Mouse (Mus musculus) thymus, postnatal 0 days (tissue): ENCODE results near the gene Mixl1. TPM values are rescaled to one million over a fixed set of nuclear protein-coding genes. Genes with fewer than 3 reads are reported as not detected.

ENCODE experiments used
- DNase-seq: peaks from one replicate; pipeline ENCODE4 v3.0.0-alpha.2; 2015; ENCODE audit warnings: low spot score
- polyA plus RNA-seq: library from polyadenylated mRNA; unstranded; fragments of >200 nt; fragmentation: Nextera tagmentation; extraction: Ambion mirVana; gene quantifications from 2 replicates; pipeline ENCODE4 v1.2.1, GENCODE M21; 2015

Gene Mixl1
- polyA plus RNA-seq = 0.54 and 0.55 TPM in 2 replicates

DNA sequence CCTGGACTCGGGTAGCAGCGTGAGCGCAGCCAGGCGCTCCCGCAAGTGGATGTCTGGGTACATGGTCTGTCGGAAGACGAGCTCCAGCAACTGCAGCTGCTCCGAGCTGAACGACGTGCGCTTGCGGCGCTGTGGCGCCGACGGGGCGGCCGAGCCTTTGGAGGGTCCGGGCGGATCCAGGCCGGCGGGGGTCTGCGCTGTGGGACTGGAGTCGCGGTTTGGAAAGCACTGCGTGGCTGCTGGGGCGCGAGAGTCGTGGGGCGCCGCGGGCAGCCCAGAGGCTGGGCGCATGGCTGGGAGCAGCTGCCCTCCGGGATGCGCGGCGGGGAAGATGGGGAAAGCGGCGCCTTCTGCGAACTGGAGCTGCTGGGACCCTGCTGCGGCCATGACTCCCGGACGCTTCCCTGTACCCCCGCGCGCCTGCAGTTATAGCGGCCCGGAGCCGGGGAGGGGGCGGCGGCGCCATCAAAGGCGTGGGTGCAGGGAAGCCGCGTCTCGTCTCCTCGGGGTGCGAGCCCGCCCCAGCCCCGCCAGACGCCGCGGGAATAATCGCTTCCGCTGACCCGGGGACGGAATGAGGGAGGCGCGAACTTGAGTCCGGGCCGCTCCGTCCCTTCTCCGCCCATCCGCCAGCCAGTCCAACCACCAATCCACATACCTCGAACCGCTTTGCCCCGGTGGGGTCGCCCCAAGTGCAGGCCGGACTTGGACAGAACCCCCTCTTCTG, at the start of gene Mixl1:
TSS of gene Mixl1 (minus strand) at position 409 of the 727 bp plus-strand sequence.
- peak; percentile 52 for DNase-seq

DNA sequence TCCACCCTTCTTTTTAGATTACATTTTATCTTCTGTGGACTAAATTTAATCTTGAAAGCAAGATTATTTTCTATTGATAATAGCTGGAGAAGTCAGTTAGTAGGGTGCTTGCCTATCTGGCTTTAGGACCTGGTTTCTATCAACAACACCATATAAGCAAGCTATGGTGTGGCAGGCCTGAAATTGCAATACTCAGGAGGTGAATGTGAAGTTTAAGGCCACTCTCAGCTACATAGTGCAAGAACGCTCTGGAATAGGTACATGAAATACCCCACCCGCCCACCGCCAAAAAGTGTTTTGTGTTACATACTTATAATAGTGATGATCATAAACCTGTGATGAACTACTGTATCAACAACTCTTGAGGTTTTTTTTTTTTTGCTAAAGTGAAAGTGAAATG, 32.4 kb upstream of the Mixl1 start:
- DNase-seq = no peak

DNA sequence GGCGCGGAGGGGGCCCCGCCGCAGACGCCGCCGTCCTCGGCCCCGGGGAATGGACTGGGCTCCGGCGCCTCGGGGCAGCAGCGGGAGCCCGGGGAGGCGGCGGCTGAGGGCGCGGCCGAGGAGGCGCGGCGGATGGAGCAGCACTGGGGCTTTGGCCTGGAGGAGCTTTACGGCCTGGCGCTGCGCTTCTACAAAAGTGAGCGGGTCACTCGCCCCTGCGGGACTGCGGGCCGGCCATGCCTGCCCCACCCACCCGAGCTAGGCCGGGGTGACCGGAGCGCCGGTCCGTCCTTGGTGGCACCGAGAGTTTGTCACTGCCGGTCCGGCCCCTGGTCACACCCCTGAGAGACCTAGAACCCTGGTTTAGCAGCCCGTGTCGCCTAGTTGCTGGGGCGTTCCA, 29.3 kb upstream of the Mixl1 start:
- no peak for DNase-seq

DNA sequence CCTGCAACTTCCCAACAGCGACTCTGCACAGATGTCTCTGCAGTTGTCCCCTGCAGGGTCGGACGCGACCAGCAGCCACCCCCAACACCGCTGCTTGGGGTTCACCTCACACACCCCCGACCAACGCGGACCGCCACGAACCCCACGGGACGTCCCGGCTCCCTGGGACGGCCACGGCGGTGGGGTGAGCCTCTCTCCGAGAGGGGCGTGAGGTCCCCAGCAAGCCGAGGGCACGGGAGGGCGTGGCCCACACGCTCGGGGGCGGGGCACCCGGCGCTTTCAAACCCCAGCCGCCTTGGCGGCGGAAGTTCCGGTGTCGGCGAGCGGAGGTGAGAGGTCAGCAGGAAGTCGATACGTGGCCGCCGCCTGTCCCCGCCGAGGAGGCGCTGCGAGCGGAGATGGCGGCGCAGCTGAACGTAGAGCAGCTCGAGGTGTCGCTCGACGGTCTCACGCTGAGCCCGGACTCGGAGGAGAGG, 28.9 kb upstream of the Mixl1 start, which contains the start of gene Acbd3:
TSS of gene Acbd3 (plus strand) at position 340 of the 476 bp plus-strand sequence.
- DNase-seq = peak; percentile 95

DNA sequence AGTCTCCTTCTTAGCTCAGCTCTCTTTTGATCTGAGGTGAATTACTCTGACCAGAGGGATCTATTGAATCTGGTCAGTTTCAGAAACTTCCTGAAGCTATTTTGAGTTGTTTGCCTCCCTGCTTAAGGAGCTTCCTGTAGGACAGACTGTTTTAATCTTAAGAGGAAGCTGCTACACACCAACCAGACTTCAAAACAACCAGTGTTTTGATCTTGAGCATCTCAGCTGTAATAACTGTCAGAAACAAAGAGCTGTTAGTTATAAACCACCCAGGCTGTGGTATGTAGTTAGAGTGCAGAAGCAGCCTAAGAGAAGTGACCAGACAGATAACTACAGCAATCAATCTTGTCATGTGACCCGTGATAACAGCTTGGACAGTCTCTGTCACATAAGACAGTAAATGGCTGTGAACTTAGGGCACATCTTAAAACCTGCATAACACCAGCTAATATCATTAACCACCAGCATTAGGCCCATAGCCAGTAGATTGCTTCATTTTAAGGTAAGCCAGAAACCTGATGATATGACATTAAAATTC, 26.9 kb upstream of the Mixl1 start:
- DNase-seq = peak; percentile 68

DNA sequence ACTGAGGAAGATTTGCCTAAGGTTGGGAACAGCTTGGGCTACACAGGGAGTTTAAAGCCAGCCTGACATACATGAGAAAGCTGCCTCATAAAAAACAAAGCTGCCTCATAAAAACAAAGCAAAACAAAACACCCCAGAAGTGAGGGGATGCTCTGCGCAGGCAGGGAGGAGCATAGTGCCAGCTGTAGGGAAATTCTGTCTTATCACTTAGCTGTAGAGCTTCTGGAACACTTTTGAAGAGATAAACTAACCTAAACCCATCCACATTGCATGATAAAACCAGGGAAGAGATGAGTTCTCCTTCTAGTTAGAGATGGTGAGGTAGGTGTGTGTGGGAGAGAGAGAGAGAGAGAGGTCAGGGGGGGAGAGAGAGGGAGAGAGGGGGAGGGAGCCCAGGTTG, 25.8 kb upstream of the Mixl1 start:
- DNase-seq = peak; percentile 30

DNA sequence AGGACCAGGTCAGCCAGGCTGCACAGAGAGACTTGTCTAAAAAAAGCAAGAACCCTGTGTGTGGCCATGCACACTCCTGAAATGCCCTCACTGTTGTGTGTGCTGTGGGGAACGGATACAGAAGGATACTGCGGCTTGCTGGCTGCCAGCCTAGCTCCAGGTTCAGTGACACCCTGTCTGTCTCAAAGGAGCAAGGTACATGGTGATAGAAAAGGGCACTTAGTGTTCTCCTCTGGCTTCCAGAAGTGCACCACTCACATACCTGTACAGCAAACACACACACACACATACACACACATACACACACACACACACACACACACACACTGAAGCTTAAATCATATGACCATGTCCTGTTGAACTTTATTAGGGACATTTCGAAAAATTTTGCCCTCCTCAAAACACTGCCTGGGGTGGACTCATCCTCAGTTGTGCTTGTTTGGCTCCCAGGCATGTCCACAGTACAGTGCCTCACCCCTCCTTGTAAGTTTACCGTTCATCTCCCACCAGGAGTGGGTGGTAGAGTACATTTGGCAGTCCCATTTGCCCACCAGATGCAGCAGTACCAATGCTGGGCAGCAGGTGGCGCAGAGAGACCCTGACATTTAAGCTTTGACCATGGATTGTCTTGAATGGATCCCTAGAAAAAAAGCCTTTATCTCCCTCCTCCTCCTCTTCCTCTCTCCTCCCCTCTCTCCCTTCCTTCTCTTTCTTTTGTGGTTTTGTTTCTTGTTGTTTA, 23.3 kb upstream of the Mixl1 start:
- DNase-seq = peak; percentile 87

DNA sequence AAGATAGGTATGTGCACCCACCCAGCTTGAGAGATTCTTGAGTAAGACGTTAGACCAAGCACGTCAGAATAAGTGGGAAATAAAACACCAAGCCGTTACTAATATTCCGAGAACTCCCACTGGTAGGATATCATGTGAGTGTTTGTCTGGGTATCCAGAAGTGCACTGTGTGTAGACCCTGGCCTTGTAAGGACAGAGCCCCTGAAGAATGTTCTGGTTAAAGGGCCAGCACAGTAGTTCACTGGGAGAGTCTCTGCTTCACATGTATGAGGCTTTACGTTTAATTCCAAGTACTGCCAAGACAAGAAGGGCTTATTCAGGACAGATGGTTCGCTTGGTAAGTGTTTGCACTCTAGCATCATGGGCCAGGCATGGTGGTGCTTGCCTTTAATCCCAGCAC, 22.6 kb upstream of the Mixl1 start:
- no peak for DNase-seq

DNA sequence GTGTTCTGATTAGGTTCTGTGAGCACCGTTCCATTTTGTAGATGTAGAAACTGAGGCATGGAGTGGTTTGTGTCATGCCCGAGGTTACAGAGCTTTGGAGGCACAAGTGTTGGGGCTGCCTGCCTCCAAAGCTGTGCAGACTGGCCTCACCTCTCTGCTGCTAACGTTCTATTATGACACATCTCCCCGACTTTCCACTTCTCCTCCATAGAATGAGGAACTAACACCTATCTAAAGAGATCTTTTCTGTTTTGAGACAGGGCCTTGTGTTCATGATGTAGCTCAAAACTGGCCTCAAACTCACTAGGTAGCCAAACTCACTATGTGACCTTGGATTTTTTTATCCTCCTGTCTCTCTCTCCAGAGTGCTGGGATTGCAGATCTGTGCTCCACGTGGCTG, 21.9 kb upstream of the Mixl1 start:
- DNase-seq = no peak

DNA sequence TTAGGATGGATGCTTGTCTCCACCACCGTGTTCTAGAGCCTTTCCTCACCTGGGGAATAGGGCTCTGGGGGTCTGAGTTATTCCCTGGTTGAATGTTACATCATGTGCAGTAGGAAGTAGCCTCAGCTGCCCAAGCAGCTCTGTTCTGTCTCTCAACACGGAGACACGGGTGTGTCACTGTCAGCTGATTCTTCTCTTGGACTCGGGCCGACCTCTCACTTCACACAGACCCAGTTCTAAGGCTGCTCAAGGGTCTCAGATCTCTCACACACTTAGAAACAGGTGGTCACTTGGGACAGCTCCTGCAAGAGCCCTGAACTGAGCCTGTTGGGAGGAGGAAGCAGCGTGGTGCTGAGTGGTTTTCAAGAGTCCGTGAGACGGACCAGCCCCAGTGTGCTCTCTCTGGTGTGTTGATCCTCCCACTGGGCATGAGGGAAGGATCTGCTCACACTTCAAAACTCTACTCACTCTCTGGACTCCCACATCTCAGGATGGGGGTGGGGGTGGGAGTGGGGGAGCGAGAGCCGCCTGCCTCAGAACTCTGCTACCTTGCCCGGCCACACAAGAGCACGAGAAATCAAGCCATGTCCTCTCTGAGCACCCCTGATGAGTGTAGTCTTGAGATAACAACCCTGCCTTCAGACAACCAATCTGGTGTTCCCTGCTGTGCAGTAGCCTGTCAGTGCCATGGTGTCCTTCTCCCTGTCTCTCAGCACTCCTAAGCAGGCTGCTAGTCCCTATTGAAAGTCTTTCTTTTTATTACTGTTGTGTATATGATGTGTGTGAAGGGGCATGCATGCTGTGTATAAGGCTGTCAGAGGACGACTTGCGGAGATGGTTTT, 12.3 kb upstream of the Mixl1 start:
- no peak for DNase-seq

DNA sequence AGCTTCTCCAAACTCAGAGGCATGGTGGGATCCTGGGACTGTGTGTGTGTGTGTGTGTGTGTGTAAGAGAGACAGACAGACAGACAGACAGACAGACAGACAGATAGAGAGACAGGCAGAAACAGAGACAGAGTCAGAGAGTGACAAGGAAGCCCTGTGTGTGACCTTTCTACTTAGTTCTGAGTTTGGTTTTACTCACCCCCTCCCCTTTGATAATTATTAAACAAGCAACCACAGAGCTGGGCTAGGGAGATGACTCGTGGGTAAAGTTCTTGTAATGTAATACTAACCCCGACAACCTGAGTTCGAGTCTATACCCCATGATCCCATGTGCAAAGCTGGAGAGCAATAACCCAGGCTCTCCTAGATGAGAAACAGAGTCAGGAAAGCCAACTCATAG, 11.0 kb upstream of the Mixl1 start:
- DNase-seq = no peak

DNA sequence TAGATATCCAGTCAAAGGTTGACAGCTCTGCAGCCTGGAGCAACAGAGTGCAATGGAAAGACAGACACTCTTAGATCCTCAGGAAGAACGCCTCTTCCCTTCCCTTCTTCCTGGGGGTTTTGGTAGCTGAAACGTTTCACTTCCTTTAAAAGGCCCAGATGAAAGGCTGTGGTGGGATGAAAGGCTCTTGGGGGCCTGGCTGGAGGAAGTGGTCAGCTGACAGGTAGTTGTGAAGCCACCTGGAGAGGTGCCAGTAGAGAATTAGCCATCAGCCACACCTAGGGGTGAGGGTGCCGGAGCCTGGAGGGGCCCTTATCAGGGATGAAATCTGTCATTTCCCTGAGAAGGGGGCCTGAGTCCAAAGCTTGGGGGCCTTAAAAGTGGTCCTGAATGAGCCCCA, 10.5 kb upstream of the Mixl1 start:
- no peak for DNase-seq

DNA sequence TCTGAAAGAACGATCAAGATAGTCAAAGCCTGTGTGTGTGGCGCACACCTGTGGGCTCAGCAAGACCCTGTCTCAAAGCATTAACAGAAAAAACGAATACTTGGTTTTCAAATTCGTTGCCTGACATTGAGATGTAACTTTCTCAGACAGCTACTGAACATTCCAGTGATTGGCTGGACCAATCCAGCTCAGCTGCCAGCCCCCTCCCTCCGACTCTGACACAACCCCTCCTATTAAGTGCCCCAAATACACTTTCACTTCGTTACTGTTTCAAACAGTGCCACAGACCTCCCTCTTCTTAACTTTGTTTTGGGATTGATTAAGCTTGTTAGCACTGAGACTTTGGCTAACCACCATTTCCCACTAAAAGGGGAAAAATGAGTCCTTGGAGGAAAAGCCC, 6.6 kb upstream of the Mixl1 start:
- peak; percentile 58 for DNase-seq

DNA sequence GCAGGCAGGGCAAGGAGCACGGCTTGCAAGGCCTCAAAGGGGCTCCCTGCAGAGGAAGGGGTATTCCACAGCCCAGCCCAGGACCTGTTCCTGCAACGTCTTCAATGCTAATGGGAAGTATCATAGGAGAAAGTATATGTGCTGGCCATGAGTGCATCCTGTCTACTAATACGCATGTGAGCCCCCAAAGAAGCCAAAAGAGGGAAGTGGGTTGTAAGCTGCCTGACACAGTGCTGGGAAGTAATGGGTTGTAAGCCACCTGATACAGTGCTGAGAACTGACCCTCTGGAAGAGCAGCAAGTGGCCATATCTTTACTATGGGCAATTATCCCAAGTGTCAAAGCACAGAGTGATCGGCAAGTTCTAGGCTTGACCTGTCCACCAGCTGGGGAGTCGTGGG, 1.2 kb upstream of the Mixl1 start:
- no peak for DNase-seq

DNA sequence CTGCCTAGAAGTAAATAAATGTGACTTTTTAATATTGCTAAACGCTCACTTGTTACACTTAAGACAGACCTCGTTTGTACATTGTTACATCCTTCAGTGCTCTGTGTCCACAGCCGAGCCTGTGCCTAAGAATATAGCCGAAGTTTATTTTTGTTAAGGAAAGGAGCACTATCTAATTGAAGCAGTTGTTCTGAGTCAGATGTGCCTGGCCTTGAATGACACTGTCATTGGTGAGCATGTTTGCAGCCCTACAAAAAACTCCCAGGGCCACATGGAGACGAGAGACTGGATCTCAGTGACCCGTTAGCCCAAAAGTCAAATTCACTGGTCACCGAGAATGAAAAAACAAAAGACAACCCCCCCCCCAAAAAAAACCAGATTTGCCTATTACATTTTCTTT, 5.5 kb downstream of the Mixl1 start:
- DNase-seq = no peak

Other genes with a start within 250 kb of the Mixl1 start
- gene Stum, start 213.5 kb downstream of the Mixl1 start, polyA plus RNA-seq = 0.22 and 0.28 TPM in 2 replicates
- gene Parp1, start 128.1 kb downstream of the Mixl1 start, polyA plus RNA-seq = 86.1 and 90.0 TPM in 2 replicates
- gene Lin9, start 55.9 kb downstream of the Mixl1 start, polyA plus RNA-seq = 22.6 and 22.9 TPM in 2 replicates
- 15.2 and 19.5 TPM in 2 replicates for gene Acbd3, start 29.0 kb upstream of the Mixl1 start, polyA plus RNA-seq
- gene H3f3a, start 116.9 kb upstream of the Mixl1 start, polyA plus RNA-seq = 2,900 and 2,949 TPM in 2 replicates
- 34.4 and 38.7 TPM in 2 replicates for gene Sde2, start 154.1 kb upstream of the Mixl1 start, polyA plus RNA-seq
- gene Lefty2, start 196.1 kb upstream of the Mixl1 start, polyA plus RNA-seq = 0.86 and 0.98 TPM in 2 replicates
- gene Pycr2, start 207.3 kb upstream of the Mixl1 start, polyA plus RNA-seq = 142 and 147 TPM in 2 replicates
- 1.7 and 2.9 TPM in 2 replicates for gene Lefty1, start 238.0 kb upstream of the Mixl1 start, polyA plus RNA-seq
- 13.8 and 14.4 TPM in 2 replicates for gene Tmem63a, start 245.3 kb upstream of the Mixl1 start, polyA plus RNA-seq